Mouse (Mus musculus): ENCODE measurements at regions not wholly inside any gene's neighbourhood (a gene's known extent, or its start where the extent isn't known, plus 50 kb on each side); places are given as distances from the start of the nearest gene placed in this dataset.
"Not testable (repeated sequence)": the region's sequence is repeated elsewhere in the genome, so short reads cannot be mapped to it uniquely, and the experiment has no call there.

- no peak for DNase-seq
Measured at GRCm38 (mm10) chr1:30751138-30751907, 122.4 kb downstream of the Phf3 start.

GRCm38 (mm10) chr1:30741955-30742354 lies 131.8 kb downstream of the Phf3 start:
- no peak for DNase-seq

GRCm38 (mm10) chr1:30740831-30741230 lies 132.9 kb downstream of the Phf3 start:
- peak in 1 of 2 experiments; percentile 15 for DNase-seq

GRCm38 (mm10) chr1:30721519-30721918 lies 152.2 kb downstream of the Phf3 start:
- DNase-seq, result no peak

GRCm38 (mm10) chr1:30720829-30721228 lies 152.9 kb downstream of the Phf3 start:
- DNase-seq, result no peak

- DNase-seq, result no peak
Measured at GRCm38 (mm10) chr1:30718578-30718977, 155.1 kb downstream of the Phf3 start.

GRCm38 (mm10) chr1:30716346-30716745 lies 157.4 kb downstream of the Phf3 start:
- DNase-seq, result no peak

- no peak for DNase-seq
Measured at GRCm38 (mm10) chr1:30701116-30701515, 172.6 kb downstream of the Phf3 start.

- no peak for DNase-seq
Measured at GRCm38 (mm10) chr1:30700399-30701081, 173.2 kb downstream of the Phf3 start.

- no peak for DNase-seq
Measured at GRCm38 (mm10) chr1:30696342-30696741, 177.4 kb downstream of the Phf3 start.

- DNase-seq, result no peak
Measured at GRCm38 (mm10) chr1:30685318-30685717, 188.4 kb downstream of the Phf3 start.

- no peak for DNase-seq
Measured at GRCm38 (mm10) chr1:30683889-30684288, 189.8 kb downstream of the Phf3 start.

GRCm38 (mm10) chr1:30639807-30640206 lies 233.9 kb downstream of the Phf3 start:
- DNase-seq, result no peak

- no peak for DNase-seq
Measured at GRCm38 (mm10) chr1:30632760-30633159, 241.0 kb downstream of the Phf3 start.

- not testable (repeated sequence) for DNase-seq
Measured at GRCm38 (mm10) chr1:30627796-30628195, 245.9 kb downstream of the Phf3 start.

- no peak for DNase-seq
Measured at GRCm38 (mm10) chr1:30595122-30595730, 278.5 kb downstream of the Phf3 start.

- DNase-seq, result no peak
Measured at GRCm38 (mm10) chr1:30594036-30594435, 279.7 kb downstream of the Phf3 start.

- no peak for DNase-seq
Measured at GRCm38 (mm10) chr1:30590721-30591120, 283.0 kb downstream of the Phf3 start.

GRCm38 (mm10) chr1:30588885-30589284 lies 284.8 kb downstream of the Phf3 start:
- no peak for DNase-seq

- no peak for DNase-seq
Measured at GRCm38 (mm10) chr1:30588336-30588735, 285.4 kb downstream of the Phf3 start.

GRCm38 (mm10) chr1:30584806-30585205 lies 288.9 kb downstream of the Phf3 start:
- peak in 1 of 2 experiments; percentile 47 for DNase-seq

GRCm38 (mm10) chr1:30583860-30584259 lies 289.9 kb downstream of the Phf3 start:
- DNase-seq, result no peak

GRCm38 (mm10) chr1:30564757-30565156 lies 309.0 kb downstream of the Phf3 start:
- DNase-seq, result no peak
